Mouse (Mus musculus) kidney, adult 8-10 months (tissue): Measurements from ENCODE around the gene Olfr1383.
"Not testable (repeated sequence)": the region's sequence is repeated elsewhere in the genome, so short reads cannot be mapped to it uniquely, and the experiment has no call there.

Source experiments
- DNase-seq, 2 experiments: peaks; one replicate each; pipeline ENCODE4 v3.0.0; 2022

The Olfr1383 gene

DNA sequence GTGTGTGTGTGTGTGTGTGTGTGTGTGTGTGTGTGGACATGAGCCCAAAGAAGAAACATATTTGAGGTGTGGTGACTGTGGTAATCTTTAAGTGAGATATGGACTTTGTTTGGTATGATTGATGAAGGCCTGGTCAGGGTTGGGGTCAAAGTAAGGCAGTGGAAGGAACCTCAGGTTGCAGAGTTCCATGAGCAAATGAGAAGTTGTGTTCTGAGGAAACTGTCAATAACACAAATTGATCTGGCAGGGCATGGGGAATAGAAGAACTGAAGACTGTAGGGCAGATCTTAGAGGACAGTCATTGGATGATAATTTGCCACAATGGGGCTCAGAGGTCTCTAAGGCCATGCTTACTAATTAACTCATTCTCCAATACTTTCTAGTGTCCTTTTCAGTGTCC is at the start of gene Olfr1383:
Gene Olfr1383, plus strand, starts transcription at position 301 of the 400 bp plus-strand sequence.
- DNase-seq = no peak

- DNase-seq = no peak
Measured at GRCm38 (mm10) chr11:49485973-49486372, 33.5 kb upstream of the Olfr1383 start.

- not testable (repeated sequence) for DNase-seq
Measured at GRCm38 (mm10) chr11:49488770-49489169, 30.7 kb upstream of the Olfr1383 start, which contains the start of gene Olfr1385. TSS of gene Olfr1385 (plus strand) at chr11:49489070.

DNA sequence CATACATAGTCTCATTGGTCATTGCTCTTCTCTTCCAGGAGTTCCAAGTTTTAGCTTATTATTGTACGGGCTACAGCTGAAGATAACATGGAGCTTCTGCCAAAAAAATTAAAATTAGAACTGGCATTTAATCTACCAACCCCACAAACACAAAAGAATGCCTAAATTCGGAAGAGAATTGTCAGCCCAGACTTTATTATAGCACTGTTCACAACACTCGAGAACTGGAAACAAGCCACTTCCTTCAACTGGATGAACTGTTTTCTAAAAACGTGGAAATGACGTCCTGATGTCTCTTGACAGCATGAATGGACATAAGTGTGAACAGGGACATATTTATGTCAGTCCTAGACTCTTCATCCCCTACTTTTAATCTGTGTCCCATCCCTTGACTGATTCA is 1.4 kb upstream of the Olfr1383 start:
- no peak for DNase-seq

DNA sequence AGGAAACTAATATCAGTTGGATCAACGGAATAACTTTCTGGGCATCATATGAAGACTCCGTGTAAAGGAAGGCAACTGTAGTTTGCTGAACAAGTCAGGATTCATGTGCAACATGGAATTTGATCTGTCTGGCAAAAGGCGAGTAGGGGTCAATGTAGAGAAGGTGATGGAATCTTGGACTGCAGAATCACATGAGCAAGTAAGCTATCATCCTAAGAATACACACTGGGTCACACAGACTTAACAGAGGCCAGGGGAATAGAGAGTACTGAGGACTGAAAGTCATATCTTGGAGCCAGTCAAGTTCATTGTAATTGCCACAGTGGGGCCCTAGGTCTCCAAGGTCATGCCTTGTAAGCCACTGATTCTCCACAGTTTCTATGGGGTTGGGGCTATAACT is 8.5 kb downstream of the Olfr1383 start, which contains the start of gene Olfr1382:
Gene Olfr1382, plus strand, starts transcription at position 301 of the 400 bp plus-strand sequence.
- DNase-seq = no peak

DNA sequence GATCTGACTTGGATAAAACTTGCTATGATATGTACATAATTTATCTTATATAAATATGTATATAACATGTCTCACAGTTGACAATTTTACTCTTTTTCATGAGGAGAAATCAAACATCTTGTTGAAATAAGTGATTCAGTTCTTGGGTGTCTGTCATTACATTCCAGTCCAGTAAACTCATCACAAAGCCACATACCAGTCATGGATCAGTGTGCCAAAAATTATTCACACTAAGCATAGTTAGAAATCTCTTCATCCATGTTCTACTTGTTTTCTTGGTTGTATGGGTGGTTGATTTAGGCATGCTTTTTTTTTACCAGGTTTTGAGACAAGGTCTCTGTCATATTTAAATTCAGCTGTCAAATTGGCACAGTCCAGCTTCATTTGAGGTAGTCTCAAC is 13.3 kb downstream of the Olfr1383 start:
- no peak for DNase-seq

- peak in 1 of 2 experiments; percentile 2 for DNase-seq
Measured at GRCm38 (mm10) chr11:49536631-49537030, 17.2 kb downstream of the Olfr1383 start.

- not testable (repeated sequence) for DNase-seq
Measured at GRCm38 (mm10) chr11:49543149-49543548, 23.7 kb downstream of the Olfr1383 start, which contains the start of gene Olfr1381. TSS of gene Olfr1381 (plus strand) at chr11:49543449.

GRCm38 (mm10) chr11:49554033-49554432 is 34.6 kb downstream of the Olfr1383 start:
- DNase-seq = not testable (repeated sequence)

DNA sequence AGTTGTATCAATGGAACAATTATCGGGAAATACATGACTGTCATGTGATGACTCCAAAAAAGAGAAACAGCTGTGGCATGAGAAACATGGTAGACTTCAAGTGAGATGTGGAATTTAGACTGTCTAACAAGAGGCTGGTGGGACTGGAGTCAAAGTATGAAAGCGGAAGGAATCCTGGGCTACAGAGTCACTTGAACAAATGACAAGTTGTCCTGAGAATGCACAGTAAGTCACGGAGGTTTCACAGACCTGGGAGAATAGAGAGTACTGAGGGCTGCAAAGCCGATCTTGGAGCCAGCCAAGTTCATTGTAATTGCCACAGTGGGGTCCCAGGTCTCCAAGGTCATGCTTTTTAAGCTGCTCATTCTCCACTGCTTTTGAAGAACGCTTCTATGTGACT is 37.1 kb downstream of the Olfr1383 start, which contains the start of gene Olfr1380:
Gene Olfr1380, plus strand, starts transcription at position 301 of the 400 bp plus-strand sequence.
- DNase-seq = not testable (repeated sequence)

GRCm38 (mm10) chr11:49575054-49575453 is 55.6 kb downstream of the Olfr1383 start:
- DNase-seq = not testable (repeated sequence)
